Mouse (Mus musculus): ENCODE results near the gene Nmt2. TPM values are rescaled to one million over a fixed set of nuclear protein-coding genes. Genes with fewer than 3 reads are reported as not detected.

The Nmt2 gene
- polyA plus RNA-seq, 1 experiment from 2014 or later = 35.0 TPM

DNA sequence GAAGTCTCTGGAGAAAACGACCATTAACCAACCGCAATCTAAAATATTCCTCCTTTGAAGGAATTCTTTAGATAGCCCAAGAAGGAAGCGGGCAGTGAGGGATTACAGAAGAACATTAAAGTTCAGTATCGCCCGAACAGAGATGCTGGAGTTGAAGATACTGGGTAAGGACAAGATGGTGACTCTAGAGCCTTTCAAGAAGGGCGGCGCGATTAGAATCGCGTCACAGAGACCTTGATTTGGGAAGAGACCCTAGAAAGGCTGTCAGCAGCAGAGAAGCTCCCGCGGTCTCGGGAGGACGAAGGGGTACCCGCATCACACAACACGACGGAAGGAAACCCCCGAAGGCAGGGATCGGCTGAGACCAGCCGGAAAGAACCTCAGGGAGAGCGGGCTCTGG is 48.0 kb downstream of the Nmt2 start:
- Histone ChIP-seq H3K4me1 (ENCODE audit: insufficient read depth, low read depth, low read length) (peaks cover 8% of the 10 kb centered on the region; the same call in 1 of the 2 replicates), H3K27ac (ENCODE audit: low read length) (peak overlapping the region; percentile 26), H3K36me3 (ENCODE audit: insufficient read depth, low read length) (peaks cover 5% of the 10 kb centered on the region; the same call in 1 of the 2 replicates), H3K4me3 (ENCODE audit: low read depth, low read length) (peak overlapping the region; percentile 57), H3K9me3 (ENCODE audit: low read length) (no peaks in the 10 kb centered on the region), H3K27me3 (replicated peaks; ENCODE audit: insufficient read depth, low read length) (no peaks in the 10 kb centered on the region), H3K9ac (replicated peaks; ENCODE audit: low read depth) (peak overlapping the region; percentile 37), H3K4me2 (replicated peaks; ENCODE audit: low read depth, low read length) (peak overlapping the region; percentile 66)
- TF ChIP-seq CTCF (IDR thresholded peaks at IDR 0.05) = no peak
- no peak for TF ChIP-seq EP300 (IDR thresholded peaks at IDR 0.05)
- no peak for ATAC-seq
- DNase-seq (ENCODE audit: low spot score) = no peak
- 1% methylated on average over 21 of the region's 21 CpGs for WGBS

DNA sequence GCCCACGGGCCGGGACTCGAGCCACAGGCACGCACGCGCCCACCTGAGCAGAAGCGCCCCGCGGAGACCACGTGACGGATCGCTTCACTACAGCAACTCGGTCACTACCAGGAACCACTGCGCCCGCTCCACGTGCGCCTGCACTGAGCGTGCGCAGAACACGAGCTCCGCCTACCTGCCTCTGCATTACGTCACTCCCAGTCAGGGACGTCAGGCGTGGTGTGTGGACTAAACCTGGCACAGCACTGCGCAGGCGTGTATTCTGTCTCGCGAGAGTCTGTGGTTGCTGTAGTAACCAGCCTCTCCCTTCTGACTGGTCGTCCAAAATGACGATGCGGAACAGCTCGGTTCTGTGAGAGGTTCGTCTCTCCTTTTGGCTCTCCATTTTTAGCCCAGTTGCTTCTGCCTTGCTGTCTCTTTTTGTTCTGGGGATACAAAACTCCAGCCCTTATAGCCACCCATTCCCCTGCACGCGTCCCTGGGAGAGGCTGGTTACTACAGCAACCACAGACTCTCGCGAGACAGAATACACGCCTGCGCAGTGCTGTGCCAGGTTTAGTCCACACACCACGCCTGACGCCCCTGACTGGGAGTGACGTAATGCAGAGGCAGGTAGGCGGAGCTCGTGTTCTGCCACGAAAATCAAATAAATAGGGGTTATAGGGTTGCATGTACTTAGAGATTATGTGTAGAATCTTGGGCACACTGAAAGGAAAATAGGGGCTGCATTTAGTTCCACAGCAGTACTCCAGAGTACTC is 48.7 kb downstream of the Nmt2 start, which contains the start of gene Rpp38:
Rpp38 (minus strand) TSS at position 160 of the 759 bp plus-strand sequence.
- Histone ChIP-seq H3K36me3 (ENCODE audit: insufficient read depth, low read length) (peaks cover 5% of the 10 kb centered on the region; the same call in 1 of the 2 replicates), H3K4me3 (ENCODE audit: low read depth, low read length) (peak within 1 kb of the TSS; percentile 57), H3K9ac (replicated peaks; ENCODE audit: low read depth) (peak within 1 kb of the TSS; percentile 37), H3K27ac (ENCODE audit: low read length) (peak within 1 kb of the TSS; percentile 59), H3K27me3 (replicated peaks; ENCODE audit: insufficient read depth, low read length) (no peaks in the 10 kb centered on the region), H3K4me2 (replicated peaks; ENCODE audit: low read depth, low read length) (peak within 1 kb of the TSS; percentile 66), H3K4me1 (ENCODE audit: insufficient read depth, low read depth, low read length) (peaks cover 8% of the 10 kb centered on the region; the same call in 1 of the 2 replicates), H3K9me3 (ENCODE audit: low read length) (no peaks in the 10 kb centered on the region)
- TF ChIP-seq CTCF (IDR thresholded peaks at IDR 0.05) = no peak
- peak; percentile 62; the same call in 1 of the 2 replicates for TF ChIP-seq EP300 (IDR thresholded peaks at IDR 0.05)
- DNase-seq (ENCODE audit: low spot score) (peak; percentile 96), ATAC-seq (peak; percentile 97)
- under 1% methylated on average over 43 of the region's 45 CpGs for WGBS

DNA sequence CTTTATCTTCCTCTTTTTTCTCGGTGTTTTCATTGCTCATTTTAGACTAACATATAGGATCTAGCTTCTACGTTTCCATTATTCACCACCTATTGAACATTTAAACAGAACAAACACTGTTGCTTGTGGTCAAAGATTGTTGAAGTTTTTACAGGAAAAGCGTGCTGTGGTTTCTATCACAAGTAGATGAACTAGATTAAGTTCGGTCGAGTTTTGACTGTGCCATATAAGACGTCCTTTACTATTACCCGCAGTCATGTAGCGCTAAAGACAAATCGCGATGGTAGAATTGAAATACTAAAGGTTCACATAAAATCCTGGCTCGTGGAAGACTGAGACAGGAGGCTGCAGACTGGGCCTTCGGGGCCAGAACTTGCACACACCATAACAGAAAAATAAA is 49.7 kb downstream of the Nmt2 start:
- no peak for DNase-seq (ENCODE audit: low spot score)
- Histone ChIP-seq H3K4me1 (ENCODE audit: insufficient read depth, low read depth, low read length) (peaks cover 8% of the 10 kb centered on the region; the same call in 1 of the 2 replicates), H3K27me3 (replicated peaks; ENCODE audit: insufficient read depth, low read length) (no peaks in the 10 kb centered on the region), H3K4me3 (ENCODE audit: low read depth, low read length) (no peak overlapping the region), H3K36me3 (ENCODE audit: insufficient read depth, low read length) (no peaks in the 10 kb centered on the region; the same call in 1 of the 2 replicates), H3K9me3 (ENCODE audit: low read length) (no peaks in the 10 kb centered on the region), H3K27ac (ENCODE audit: low read length) (no peak overlapping the region), H3K4me2 (replicated peaks; ENCODE audit: low read depth, low read length) (no peak overlapping the region), H3K9ac (replicated peaks; ENCODE audit: low read depth) (no peak overlapping the region)
- TF ChIP-seq EP300 (IDR thresholded peaks at IDR 0.05) (no peak), CTCF (IDR thresholded peaks at IDR 0.05) (no peak)
- 88% methylated on average over 12 of the region's 12 CpGs for WGBS
- ATAC-seq = no peak

- Histone ChIP-seq H3K36me3 (ENCODE audit: insufficient read depth, low read length) (no peaks in the 10 kb centered on the region), H3K9me3 (ENCODE audit: low read length) (no peaks in the 10 kb centered on the region), H3K4me1 (ENCODE audit: insufficient read depth, low read depth, low read length) (peaks cover 8% of the 10 kb centered on the region; the same call in 1 of the 2 replicates), H3K27me3 (replicated peaks; ENCODE audit: insufficient read depth, low read length) (no peaks in the 10 kb centered on the region), H3K9ac (replicated peaks; ENCODE audit: low read depth) (no peak within 1 kb of the TSS), H3K4me3 (ENCODE audit: low read depth, low read length) (peak within 1 kb of the TSS; percentile 31), H3K4me2 (replicated peaks; ENCODE audit: low read depth, low read length) (peak within 1 kb of the TSS; percentile 51), H3K27ac (ENCODE audit: low read length) (no peak within 1 kb of the TSS)
- TF ChIP-seq EP300 (IDR thresholded peaks at IDR 0.05) = no peak
- no peak for TF ChIP-seq CTCF (IDR thresholded peaks at IDR 0.05)
- WGBS = 5% methylated on average over 20 of the region's 20 CpGs
- DNase-seq (ENCODE audit: low spot score) = peak; percentile 88
- ATAC-seq = peak; percentile 42
Measured at GRCm38 (mm10) chr2:3335611-3336301, 51.7 kb downstream of the Nmt2 start, which contains the start of gene Acbd7. Gene Acbd7, plus strand, starts transcription at chr2:3336168.

GRCm38 (mm10) chr2:3348422-3348821 is 64.4 kb downstream of the Nmt2 start:
- no peak overlapping the region for H3K9ac ChIP-seq (replicated peaks; ENCODE audit: low read depth)
- H3K4me3 ChIP-seq (ENCODE audit: low read depth, low read length) = no peak overlapping the region
- no peaks in the 10 kb centered on the region for H3K4me1 ChIP-seq (ENCODE audit: insufficient read depth, low read depth, low read length)
- H3K4me2 ChIP-seq (replicated peaks; ENCODE audit: low read depth, low read length) = no peak overlapping the region
- TF ChIP-seq CTCF (IDR thresholded peaks at IDR 0.05) (no peak), EP300 (IDR thresholded peaks at IDR 0.05) (no peak)
- H3K9me3 ChIP-seq (ENCODE audit: low read length) = no peaks in the 10 kb centered on the region
- DNase-seq (ENCODE audit: low spot score) (no peak), ATAC-seq (no peak)
- no peaks in the 10 kb centered on the region for H3K36me3 ChIP-seq (ENCODE audit: insufficient read depth, low read length)
- WGBS = 77% methylated on average over 4 of the region's 4 CpGs
- H3K27ac ChIP-seq (ENCODE audit: low read length) = no peak overlapping the region
- H3K27me3 ChIP-seq (replicated peaks; ENCODE audit: insufficient read depth, low read length) = no peaks in the 10 kb centered on the region

DNA sequence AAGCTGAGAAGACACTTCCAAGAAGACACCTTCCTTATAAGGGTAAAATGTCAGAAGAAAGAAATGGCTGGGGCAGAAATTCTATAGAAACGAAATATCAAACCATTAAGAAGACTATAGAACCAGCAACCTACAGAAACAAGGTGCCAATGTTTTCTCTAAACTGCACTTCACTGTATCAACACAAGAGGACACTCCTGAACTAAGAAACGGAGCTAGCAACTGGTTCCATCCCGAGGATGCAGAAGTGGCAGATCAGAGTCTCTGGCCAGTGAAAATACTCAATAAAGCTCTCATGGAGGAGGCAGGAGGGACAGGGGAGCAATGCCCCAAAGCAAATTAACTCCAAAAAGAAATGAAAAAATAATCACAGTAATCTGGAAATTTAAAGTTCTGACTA is 64.9 kb downstream of the Nmt2 start:
- Histone ChIP-seq H3K4me1 (ENCODE audit: insufficient read depth, low read depth, low read length) (no peaks in the 10 kb centered on the region), H3K4me3 (ENCODE audit: low read depth, low read length) (no peak overlapping the region), H3K9me3 (ENCODE audit: low read length) (no peaks in the 10 kb centered on the region), H3K9ac (replicated peaks; ENCODE audit: low read depth) (no peak overlapping the region), H3K4me2 (replicated peaks; ENCODE audit: low read depth, low read length) (no peak overlapping the region), H3K36me3 (ENCODE audit: insufficient read depth, low read length) (no peaks in the 10 kb centered on the region), H3K27me3 (replicated peaks; ENCODE audit: insufficient read depth, low read length) (no peaks in the 10 kb centered on the region), H3K27ac (ENCODE audit: low read length) (no peak overlapping the region)
- DNase-seq (ENCODE audit: low spot score) = peak; percentile 64
- no peak for ATAC-seq
- TF ChIP-seq EP300 (IDR thresholded peaks at IDR 0.05) = no peak
- peak; percentile 83 for TF ChIP-seq CTCF (IDR thresholded peaks at IDR 0.05)
- WGBS = 15% methylated on average over 3 of the region's 3 CpGs
